Mouse (Mus musculus) yolk sac, embryonic 10.5 days (tissue): ENCODE data around the gene Erh.

Experiments
- DNase-seq: peaks from one replicate; pipeline ENCODE4 v3.0.0-alpha.2; 2017; ENCODE audit warnings: low spot score

Gene Erh

DNA sequence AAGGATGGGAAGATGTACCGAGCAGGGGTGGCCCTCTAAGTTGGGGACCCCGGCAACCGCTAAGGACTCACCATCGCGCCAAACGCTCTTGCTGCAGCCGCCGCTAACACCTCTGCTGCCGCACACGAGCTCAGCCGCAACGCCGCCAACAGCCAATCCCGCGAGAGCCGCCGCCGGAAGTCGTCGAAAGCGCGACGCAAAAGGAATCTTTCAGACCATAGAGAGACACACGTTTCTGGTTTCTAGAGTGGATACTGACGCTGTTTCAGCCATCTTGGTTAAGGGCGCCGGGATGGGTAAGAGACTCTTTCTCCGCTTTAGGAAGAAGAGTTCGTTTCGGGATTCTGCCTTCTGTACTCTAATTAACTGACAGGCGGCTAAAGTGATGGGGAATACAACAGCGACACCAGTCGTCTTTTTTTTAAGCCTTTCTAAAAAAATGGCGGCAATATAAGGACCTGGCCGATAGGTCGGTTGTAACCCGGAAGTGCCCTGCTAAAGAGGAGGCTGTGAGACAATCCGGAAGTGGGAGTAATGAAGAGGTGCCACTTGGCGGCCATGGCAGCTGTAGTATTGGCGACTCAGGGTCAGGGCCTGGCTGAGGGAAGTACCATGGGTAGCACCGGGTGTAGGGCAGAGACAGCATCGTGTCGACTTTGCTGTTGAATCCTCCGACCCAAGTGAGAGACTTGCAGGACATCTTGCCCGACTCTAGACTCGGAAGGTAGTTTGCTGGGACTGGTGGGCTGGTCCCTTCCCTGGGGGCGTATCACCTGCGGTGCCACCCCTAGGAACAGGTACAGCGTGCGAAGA, at the start of gene Erh, which contains the start of gene Slc39a9:
Erh (minus strand) TSS at position 649 of the 813 bp plus-strand sequence.
Slc39a9 (plus strand) TSS at position 191 of the 813 bp plus-strand sequence.
- DNase-seq = peak; percentile 95

DNA sequence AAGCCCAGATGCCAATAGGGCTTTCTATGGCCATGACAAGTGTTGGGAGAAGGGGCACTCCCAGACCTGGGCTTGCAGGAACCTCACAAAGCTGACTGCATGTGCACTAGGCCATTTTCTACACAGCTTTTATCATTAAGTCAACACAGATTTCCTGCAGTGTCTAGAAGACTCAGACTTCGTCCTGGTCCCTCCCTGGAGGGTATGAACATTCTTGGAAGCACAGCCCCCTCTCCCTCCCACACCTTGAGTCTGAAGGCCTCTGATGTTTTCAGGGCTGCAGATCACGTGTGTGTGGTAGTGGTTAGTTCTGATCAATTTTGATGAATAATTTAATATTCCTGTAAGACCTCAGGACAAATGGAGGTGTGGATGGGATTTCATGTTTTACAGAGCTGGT, 49.6 kb upstream of the Erh start:
- DNase-seq = peak; percentile 64

DNA sequence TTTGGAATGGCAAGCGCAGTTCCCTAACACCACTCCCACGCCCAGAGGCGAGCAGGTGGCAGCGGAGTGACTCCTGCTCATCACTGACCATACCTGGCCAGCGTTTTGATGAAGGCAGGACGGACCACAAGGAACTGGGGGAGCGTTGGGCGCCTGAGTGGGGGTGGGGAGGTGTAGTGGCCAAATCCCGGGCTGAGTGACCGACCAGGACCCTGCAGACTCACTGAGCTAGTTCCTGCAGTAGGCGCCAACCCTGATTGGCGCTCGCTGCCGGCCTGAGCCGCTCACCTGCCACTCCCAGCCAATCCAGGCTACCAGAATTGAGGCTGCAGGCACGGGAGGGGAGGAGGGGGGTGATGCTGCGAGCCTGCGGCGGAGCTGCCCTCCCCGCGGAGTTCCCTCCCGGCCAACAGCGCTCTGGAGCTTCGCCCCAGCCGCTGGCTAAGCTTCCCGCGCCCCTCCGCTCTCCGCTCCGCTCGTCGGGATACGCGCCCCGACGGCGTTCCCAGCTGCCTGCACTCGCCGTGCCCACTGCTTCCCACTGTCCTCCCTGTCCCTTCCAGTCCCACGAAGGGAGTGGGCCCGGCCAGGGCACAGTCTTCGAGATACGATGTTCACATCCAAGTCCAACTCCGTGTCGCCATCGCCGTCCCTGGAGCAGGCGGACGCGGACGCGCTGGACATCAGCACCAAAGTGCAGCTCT, 48.3 kb upstream of the Erh start, which contains the start of gene Plekhd1:
Plekhd1 (plus strand) TSS at position 323 of the 704 bp plus-strand sequence.
- peak; percentile 87 for DNase-seq

DNA sequence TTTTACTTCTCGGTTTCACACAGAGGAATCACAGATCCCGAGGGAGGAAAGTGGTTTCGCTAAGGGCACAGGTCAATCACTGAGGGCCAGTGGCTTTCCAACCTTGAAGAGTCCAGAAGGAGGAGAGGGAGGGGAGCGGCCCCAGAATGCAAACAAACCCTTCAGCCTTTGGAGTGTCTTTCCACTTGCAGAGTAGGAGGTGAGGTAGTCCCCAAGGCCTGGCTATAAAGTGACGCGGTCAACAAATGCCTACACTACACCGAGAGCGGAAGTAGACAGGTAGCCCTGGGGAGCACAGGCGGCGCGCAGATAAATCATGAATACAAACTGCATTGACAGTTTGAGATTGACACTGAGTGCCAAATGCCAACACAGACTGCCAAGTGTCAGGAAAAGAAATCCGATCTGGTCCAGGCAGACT, 47.5 kb upstream of the Erh start:
- DNase-seq = peak; percentile 83

DNA sequence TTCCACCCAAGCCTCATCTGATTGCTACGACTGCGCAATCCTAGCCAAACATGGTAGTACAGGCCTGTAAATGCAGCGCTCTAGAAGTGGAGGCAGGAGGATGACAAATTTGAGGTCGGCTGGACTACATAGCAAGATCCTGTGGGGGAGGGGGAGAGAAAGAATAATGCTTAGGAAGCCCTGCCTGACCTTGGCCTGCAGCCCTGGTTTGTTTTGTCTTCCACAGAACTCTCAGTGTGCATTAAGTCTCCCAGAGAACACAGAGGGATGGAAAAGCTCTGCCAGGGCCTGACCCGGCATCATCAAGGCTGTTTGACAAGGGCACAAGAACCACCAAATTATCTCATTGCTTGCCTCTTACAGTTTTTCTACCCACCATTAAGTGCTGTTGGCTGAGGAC, 45.6 kb upstream of the Erh start:
- DNase-seq = no peak

DNA sequence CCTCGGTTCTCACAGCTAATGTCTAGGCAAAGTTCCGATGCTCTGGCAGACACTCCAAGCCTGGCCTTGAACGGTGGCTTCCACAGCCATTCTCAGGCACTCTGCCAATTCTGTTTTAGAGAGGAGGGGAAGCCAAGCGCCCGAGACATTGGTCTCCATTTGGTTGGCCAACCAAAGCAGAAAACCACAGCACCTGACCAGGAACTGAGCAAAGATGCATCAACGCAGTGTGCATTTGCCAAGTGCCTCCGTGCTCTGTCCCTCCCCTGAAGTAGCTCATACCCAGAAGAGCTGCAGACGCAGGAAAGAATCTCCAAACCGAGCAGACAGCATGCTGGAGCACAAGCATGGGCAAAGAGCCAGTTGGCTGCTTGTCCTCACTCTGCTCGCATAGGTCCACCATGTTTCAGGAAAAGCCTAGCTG, 43.7 kb upstream of the Erh start:
- no peak for DNase-seq

DNA sequence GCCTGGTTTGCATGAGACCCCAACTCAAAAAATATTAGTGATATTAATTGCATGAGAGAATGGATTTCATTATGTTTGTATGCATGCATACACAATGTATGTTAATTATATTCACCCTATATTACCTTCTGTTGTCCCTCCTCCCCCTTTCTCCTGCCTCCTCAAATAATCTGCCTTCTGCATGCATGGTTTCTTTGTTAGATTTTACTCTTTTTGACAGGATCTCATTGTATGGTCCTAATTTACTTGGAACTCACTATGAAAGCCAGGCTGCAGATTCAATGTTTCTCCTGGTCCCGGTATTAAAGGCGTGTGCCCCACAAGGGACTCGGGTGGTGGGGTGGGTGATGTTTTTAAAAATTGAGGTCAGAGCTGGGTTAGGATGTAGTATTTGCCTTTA, 40.2 kb upstream of the Erh start:
- no peak for DNase-seq

DNA sequence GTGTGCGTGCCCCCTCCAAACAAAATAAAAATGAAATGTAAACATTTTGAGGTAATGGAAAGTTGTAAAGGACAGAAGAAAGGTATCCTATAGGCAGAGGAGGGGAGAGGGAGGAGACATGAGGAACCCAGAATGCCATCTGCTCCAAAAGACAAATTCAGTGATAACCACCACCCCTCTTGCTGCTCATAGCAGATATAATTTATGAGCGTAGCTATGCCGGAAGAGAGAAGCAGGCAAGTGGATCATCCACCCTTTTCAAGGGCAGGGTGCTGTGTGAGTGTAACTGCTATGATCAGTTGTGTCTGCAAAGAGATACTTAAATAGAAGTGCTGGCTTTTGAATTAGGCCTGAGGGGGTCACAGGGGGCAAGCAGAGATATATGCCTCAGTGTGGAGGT, 39.4 kb upstream of the Erh start:
- no peak for DNase-seq

DNA sequence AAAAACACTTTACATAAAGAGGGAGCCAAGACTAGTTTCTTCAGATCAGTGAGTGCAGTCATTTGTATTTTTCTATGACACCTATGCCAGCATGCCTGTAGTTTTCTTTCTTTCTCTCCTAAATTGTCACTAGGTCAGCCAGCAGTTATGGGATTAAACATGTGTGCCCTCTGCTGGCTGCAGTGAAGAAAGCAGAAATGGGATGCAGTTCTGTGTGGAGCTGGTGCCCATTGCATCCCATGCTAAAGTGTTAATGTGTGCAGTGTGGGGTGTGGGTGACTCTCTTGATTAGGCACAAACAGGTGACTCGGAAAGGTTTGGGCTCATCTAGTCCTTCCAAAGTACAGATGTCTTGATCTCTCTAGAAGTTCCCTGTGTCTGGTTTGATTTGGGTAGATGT, 37.2 kb upstream of the Erh start:
- no peak for DNase-seq

DNA sequence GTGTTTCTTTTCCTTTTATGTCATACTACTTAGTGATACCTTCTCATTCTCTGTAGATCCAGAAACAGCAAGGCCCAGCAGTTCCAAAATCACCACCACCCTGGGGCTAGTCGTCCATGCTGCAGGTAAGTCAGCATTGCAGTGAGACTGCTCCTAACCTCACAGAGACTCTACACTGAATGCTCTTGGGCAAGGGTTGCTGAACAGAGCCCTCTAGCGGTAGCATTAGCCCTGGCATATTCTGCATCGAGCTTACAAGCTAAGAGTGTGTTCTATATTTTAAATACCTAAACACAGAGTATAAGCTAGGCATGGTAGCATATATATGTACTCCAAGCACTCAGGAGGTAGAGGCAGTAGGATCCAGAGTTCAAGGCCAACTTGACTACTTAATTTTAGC, 29.0 kb upstream of the Erh start:
- DNase-seq = peak; percentile 26

DNA sequence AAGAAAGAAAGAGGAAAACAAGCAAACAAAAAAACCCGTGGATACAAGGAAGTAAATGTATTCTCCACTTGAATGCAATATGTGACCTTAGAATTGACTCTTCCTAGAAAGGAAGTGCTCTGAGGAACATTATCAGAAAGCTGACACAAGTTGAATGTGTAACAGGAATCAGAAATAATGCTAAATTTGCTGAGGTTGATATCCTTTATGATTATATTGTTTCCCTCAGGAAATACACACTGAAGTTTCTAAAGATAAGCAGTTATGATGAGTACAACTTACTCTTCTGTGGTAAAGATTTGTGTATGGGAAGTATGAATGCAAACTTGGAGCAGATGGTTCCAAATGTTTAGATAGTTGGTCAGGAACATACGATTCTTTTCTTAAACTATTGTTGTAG, 24.2 kb upstream of the Erh start:
- DNase-seq = no peak

DNA sequence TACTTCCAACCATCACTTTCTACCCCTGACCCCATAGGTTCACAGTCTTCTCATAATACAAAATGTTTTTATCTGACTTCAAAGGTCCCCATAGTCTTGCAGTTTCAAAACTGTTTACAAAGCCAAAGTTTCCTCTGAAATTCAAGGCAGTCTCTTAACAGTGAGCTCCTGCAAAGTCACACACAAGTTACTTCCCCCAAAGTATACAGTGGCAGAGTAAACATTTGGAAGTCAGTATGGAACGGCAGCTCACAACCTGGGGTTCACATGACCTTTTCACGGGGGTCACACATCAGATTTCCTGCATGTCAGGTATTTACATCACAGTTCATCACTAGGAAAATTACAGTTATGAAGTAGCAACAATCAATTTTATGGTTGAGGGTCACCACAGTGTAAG, 19.8 kb upstream of the Erh start:
- peak; percentile 9 for DNase-seq

DNA sequence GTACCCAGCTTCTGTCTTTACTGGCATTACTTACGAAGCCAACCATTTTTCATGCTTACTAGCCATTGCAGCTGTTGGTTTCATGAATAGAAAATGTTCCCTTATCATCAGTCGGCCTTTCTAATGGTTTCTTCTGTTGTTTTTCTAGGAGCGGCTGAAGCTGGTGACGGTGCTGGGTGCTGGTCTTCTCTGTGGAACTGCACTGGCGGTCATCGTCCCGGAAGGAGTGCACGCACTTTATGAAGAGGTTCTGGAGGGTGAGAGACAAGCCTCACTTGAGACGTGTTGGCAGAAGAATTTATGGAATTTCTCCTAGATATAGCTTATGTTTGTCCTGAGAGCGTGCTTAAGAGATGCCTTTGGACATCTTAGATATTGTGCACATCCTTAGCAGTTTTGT, 18.2 kb upstream of the Erh start:
- no peak for DNase-seq

DNA sequence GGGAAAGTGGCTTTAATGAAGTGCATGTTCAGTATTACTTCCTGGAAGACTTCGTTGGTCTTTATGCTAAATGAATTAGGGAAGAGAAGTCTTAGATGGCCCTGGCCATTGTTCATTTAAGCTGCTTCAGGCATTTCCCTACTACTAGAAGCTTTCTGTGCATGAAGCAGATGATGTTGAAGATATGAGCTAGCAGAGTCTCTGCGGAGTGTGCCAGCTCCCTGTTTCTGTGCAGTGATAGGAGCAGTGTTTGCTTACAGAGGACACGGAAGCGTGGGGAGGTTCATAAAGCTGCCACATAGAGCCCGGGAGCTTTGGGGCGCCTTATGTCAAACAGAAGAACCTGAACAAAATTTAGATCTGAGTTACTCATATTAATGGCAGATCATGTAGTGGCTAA, 14.5 kb upstream of the Erh start:
- no peak for DNase-seq

DNA sequence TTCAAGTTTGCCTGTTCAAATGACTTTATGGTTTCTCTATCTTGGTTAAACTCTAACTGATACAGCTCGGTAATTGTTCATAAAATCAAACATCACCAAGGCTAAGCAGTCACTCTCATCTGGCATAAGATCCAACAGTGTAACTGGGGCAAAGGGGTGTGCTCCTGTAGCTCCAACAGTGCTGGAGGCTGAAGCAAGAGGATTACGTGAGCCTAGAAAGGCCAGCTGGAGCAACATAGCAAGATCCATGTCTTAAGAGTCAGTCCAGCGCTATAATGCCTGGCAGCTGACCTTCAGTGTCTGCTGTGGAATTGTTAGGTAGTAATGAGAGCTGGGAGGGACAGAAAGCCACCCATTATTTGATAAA, 10.5 kb upstream of the Erh start:
- DNase-seq = no peak

DNA sequence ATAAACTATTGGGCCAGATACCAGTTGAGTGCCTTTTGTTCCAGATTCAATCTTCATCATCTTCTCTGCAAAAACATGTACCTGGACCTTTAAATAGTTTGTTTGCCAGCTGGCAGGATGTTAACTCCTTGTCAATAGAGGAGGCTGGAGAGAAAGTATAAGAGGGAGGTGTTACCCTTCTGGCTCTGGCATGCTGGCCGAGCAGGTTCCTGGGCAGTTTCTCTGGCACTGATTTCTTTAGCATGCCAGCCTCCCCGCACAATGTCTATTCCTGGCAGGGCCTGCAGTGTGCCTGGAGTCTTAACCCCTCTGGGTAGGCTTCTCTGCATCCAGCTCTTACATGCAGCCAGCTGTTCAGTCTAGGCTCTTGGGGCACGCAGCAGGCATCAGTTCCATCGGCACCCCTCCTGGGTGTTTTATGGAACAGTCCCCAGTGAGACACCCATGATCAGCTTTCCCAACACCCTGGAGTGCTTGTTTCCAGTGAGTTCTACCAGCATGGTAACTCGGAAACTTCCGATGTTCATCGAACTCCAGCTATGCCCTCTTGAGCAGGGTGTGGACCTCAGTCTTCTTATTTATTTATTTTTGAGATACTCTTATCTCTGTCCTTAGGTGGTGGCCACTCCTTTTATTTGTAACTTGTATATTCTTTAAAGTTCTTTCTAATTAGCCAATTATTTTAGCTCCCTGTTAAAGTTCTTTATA, 10.0 kb upstream of the Erh start:
- no peak for DNase-seq

DNA sequence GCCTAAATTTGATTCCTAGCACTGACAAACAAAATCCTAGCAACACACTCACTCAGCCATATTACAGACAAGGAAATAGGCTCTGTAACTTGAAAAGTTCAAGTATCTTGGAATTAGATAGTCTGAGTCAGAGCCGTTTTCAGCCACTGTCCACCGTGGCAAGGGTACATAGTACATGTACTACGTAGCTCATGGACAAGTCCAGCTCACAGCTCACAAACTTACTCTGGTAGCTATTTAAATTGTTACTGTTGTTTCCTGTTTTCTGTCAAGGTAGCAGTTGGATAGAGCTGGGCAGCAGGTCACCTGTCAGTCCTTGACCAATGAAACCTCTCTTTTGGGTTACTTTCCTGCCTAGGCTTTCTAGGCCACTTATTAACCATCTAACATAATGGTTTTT, 2.2 kb upstream of the Erh start:
- DNase-seq = no peak

DNA sequence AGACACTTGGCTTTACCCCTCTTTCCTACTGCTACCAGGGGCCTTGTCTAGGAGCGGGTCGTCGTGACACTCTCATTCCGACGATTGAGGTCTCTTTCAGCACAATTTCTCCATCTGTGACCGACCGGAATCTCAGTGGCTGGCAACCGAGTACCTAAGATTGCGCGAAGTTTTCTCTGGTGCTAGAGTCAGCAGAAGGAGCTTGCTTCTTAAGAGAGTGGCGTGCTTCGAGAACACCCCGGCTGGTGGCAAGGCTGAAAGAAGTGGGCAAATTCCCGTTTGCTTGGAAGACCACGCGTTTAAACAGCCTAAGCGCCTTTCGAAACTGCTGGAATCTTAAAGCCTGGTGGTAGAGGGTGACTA, 346 bp upstream of the Erh start:
- no peak for DNase-seq

DNA sequence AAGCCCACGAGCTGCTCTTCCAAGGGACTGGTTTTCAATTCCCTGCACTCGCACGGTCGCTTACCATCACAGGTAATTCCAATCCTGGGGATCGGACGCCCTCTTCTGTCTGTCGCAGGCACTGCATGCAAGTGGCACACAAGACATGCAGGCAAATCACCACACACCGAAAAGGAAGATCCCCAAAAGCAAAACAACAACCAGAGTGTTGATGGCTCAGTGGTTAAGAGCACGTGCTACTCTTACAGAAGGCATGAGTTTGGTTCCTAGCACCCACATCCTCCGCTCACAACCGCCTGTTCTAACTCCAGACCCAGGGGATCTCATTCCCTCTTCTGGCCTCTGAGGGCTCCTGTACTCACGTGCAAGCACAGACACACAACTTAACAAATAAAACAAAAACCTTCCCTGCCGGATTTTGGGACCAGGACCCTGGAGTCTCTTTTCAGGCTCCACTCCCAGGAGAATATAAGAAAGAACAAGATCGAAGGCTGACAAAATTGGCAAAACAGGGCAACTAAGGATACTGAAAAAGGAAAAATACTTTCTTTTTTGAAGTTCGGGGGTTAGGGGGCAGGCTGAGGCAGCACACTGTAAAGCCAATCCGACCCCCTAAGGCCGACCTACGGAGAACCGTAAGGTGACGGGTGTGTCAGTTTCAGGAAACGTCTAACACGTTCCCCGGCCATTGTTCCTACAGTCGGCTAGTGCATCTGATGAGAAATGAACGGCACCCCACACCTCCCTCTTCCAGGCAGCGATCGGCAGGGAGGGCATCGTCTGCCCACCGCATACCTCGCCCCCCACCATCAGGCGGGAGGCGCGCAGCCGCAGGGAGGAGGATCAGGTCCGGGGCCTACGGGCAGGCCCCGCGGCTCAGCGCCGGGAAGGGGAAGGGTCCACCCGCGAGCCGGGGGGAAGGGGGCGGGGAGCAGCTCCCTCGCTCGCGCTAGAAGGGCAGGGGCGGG, 1.1 kb downstream of the Erh start:
- peak; percentile 45 for DNase-seq

DNA sequence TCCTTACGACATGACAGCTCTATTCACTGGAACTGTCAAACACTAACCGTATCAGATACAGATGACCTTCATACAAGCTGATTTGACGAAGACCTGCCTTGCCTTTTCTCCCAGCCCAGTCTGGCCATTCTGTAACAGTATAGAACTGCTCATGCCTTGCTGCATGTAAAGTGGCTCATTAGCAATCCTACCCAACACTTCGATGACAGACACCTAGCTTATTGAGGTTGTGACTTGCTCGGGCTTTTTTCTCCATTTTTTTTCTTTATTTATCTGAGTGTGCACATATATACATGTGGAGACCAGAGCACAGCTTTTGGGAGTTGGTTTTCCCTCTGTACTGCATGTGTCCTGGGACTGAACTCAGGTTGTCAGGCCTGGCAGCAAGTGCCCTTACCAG, 12.4 kb downstream of the Erh start:
- DNase-seq = no peak

DNA sequence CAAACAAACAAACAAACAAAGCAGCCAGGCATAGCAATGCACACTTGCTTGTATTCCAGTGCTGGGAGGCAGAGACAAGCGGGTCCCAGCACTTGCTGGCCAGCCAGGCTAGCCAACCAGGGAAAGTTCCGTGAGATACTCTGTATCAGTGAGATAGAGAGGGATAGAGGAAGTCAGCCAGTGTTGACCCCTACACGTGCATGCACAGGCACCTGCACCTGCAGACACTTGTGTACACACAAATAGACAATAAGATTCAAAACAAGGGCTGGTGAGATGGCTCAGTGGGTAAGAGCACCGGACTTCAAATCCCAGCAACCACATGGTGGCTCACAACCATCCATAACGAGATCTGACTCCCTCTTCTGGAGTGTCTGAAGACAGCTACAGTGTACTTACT, 23.6 kb downstream of the Erh start:
- no peak for DNase-seq
